Mouse (Mus musculus) stomach, embryonic 16.5 days (tissue): Measurements from ENCODE around the gene Cpz. TPM values are rescaled to one million over a fixed set of nuclear protein-coding genes. Genes with fewer than 3 reads are reported as not detected.

Experiments
- ATAC-seq: fragments of 200-750 bp; cut with Nextera tagmentation; 2 replicates; pipeline ENCODE4 v1.8.0; 2017; ENCODE audit warnings: moderate number of reproducible peaks, moderate TSS enrichment; ENCODE audit not compliant: insufficient read depth, low FRiP score
- H3K27ac ChIP-seq: fragments of 300-500 bp; sonication (generic); 2 replicates; pipeline ENCODE4 v1.5.1; 2014; ENCODE audit warnings: low read length
- H3K27me3 ChIP-seq: fragments of 300-500 bp; sonication (generic); 2 replicates; pipeline ENCODE4 v1.6.1; 2014; ENCODE audit warnings: low read length, control low read depth, mixed read lengths; ENCODE audit not compliant: control insufficient read depth, insufficient read depth
- H3K36me3 ChIP-seq: fragments of 300-500 bp; sonication (generic); 2 replicates; pipeline ENCODE4 v1.6.1; 2014; ENCODE audit warnings: low read length; ENCODE audit not compliant: control insufficient read depth, insufficient read depth
- H3K4me1 ChIP-seq: fragments of 300-500 bp; sonication (generic); 2 replicates; pipeline ENCODE4 v1.6.1; 2014; ENCODE audit warnings: low read length, control low read depth, mixed read lengths; ENCODE audit not compliant: control insufficient read depth, insufficient read depth
- H3K4me2 ChIP-seq: fragments of 300-500 bp; sonication (generic); 2 replicates; pipeline ENCODE4 v1.6.1; 2014; ENCODE audit warnings: low read depth, low read length, mixed read lengths
- H3K4me3 ChIP-seq: fragments of 300-500 bp; sonication (generic); replicated peaks from 2 replicates; pipeline ENCODE4 v1.5.1; 2014; ENCODE audit warnings: mild to moderate bottlenecking, low read length
- H3K9ac ChIP-seq: fragments of 300-500 bp; sonication (generic); 2 replicates; pipeline ENCODE4 v1.6.1; 2014; ENCODE audit warnings: low read length
- H3K9me3 ChIP-seq: fragments of 300-500 bp; sonication (generic); replicated peaks from 2 replicates; pipeline ENCODE4 v1.6.1; 2016; ENCODE audit warnings: low read length, control low read depth; ENCODE audit not compliant: control insufficient read depth
- WGBS: fragments of 180-500 bp; shearing (Covaris S2); extraction: QIAGEN DNeasy Blood & Tissue Kit; methylation state at CpG from one replicate; pipeline ENCODE4 v1.1.7; 2014; 5-methylcytosine and 5-hydroxymethylcytosine counted together
- polyA plus RNA-seq: library from polyadenylated mRNA; unstranded; fragments of >200 nt; fragmentation: Nextera tagmentation; extraction: Ambion mirVana; gene quantifications from 2 replicates; pipeline ENCODE4 v1.2.1, GENCODE M21; 2015

Cpz gene
- polyA plus RNA-seq, 1 experiment from 2014 or later, result 11.1 TPM

GRCm38 (mm10) chr5:35538022-35538421, 12.5 kb upstream of the Cpz start:
- H3K9ac ChIP-seq, result no peak overlapping the region
- no peaks in the 10 kb centered on the region for H3K9me3 ChIP-seq
- H3K27ac ChIP-seq, result no peak overlapping the region
- no peaks in the 10 kb centered on the region for H3K27me3 ChIP-seq
- H3K4me2 ChIP-seq, result no peak overlapping the region
- no peaks in the 10 kb centered on the region for H3K36me3 ChIP-seq
- no peak overlapping the region for H3K4me3 ChIP-seq
- H3K4me1 ChIP-seq, result 0 out of 2 replicates have a peak, but pooled peaks cover 6% of the 10 kb centered on the region
- 83% methylated on average over 3 of the region's 3 CpGs for WGBS
- ATAC-seq, result no peak

GRCm38 (mm10) chr5:35537474-35537873, 12.0 kb upstream of the Cpz start:
- Histone ChIP-seq H3K9ac (no peak overlapping the region), H3K4me1 (0 out of 2 replicates have a peak, but pooled peaks cover 6% of the 10 kb centered on the region), H3K4me3 (no peak overlapping the region), H3K27me3 (no peaks in the 10 kb centered on the region), H3K27ac (no peak overlapping the region), H3K9me3 (no peaks in the 10 kb centered on the region), H3K36me3 (no peaks in the 10 kb centered on the region), H3K4me2 (no peak overlapping the region)
- no peak for ATAC-seq
- 72% methylated on average over 1 of the region's 1 CpGs for WGBS

GRCm38 (mm10) chr5:35536271-35536670, 10.8 kb upstream of the Cpz start:
- no peak for ATAC-seq
- H3K9me3 ChIP-seq, result no peaks in the 10 kb centered on the region
- H3K36me3 ChIP-seq, result no peaks in the 10 kb centered on the region
- no peak overlapping the region for H3K4me2 ChIP-seq
- no peak overlapping the region for H3K4me3 ChIP-seq
- no peak overlapping the region for H3K9ac ChIP-seq
- H3K27ac ChIP-seq, result no peak overlapping the region
- 71% methylated on average over 3 of the region's 3 CpGs for WGBS
- H3K27me3 ChIP-seq, result no peaks in the 10 kb centered on the region
- H3K4me1 ChIP-seq, result 0 out of 2 replicates have a peak, but pooled peaks cover 6% of the 10 kb centered on the region

GRCm38 (mm10) chr5:35531586-35531985, 6.1 kb upstream of the Cpz start:
- Histone ChIP-seq H3K4me3 (no peak overlapping the region), H3K9me3 (no peaks in the 10 kb centered on the region), H3K4me1 (no peaks in the 10 kb centered on the region), H3K4me2 (no peak overlapping the region), H3K36me3 (no peaks in the 10 kb centered on the region), H3K27me3 (no peaks in the 10 kb centered on the region), H3K27ac (no peak overlapping the region), H3K9ac (no peak overlapping the region)
- WGBS, result 15% methylated on average over 10 of the region's 10 CpGs
- peak; percentile 22; the same call in 1 of the 2 replicates for ATAC-seq

- Histone ChIP-seq H3K9me3 (no peaks in the 10 kb centered on the region), H3K36me3 (no peaks in the 10 kb centered on the region), H3K9ac (no peak overlapping the region), H3K4me1 (peaks cover 5% of the 10 kb centered on the region; the same call in 1 of the 2 replicates), H3K27me3 (peaks cover 7% of the 10 kb centered on the region), H3K4me2 (no peak overlapping the region), H3K4me3 (no peak overlapping the region), H3K27ac (no peak overlapping the region)
- no peak for ATAC-seq
- whole genome bisulfite sequencing, result 14% methylated on average over 4 of the region's 4 CpGs
Measured at GRCm38 (mm10) chr5:35530442-35530841, 4.9 kb upstream of the Cpz start.

- Histone ChIP-seq H3K27me3 (peaks cover 15% of the 10 kb centered on the region), H3K9ac (no peak overlapping the region), H3K4me2 (no peak overlapping the region), H3K36me3 (no peaks in the 10 kb centered on the region), H3K4me1 (peaks cover 5% of the 10 kb centered on the region; the same call in 1 of the 2 replicates), H3K4me3 (0 out of 2 replicates have a peak overlapping the region, but pooled peaks have one; percentile 39), H3K27ac (no peak overlapping the region), H3K9me3 (no peaks in the 10 kb centered on the region)
- ATAC-seq, result no peak
- WGBS, result 71% methylated on average over 2 of the region's 2 CpGs
Measured at GRCm38 (mm10) chr5:35524381-35524780, 1.1 kb downstream of the Cpz start.

- Histone ChIP-seq H3K9ac (no peak overlapping the region), H3K4me3 (no peak overlapping the region), H3K4me1 (peaks cover 5% of the 10 kb centered on the region; the same call in 1 of the 2 replicates), H3K27me3 (peaks cover 15% of the 10 kb centered on the region), H3K4me2 (no peak overlapping the region), H3K36me3 (no peaks in the 10 kb centered on the region), H3K27ac (no peak overlapping the region), H3K9me3 (no peaks in the 10 kb centered on the region)
- WGBS, result 1% methylated on average over 5 of the region's 5 CpGs
- no peak for ATAC-seq
Measured at GRCm38 (mm10) chr5:35523735-35524134, 1.8 kb downstream of the Cpz start.

GRCm38 (mm10) chr5:35516781-35517180, 8.7 kb downstream of the Cpz start:
- Histone ChIP-seq H3K4me1 (no peaks in the 10 kb centered on the region), H3K4me3 (no peak overlapping the region), H3K36me3 (no peaks in the 10 kb centered on the region), H3K4me2 (no peak overlapping the region), H3K9ac (no peak overlapping the region), H3K27me3 (no peaks in the 10 kb centered on the region; the same call in 1 of the 2 replicates), H3K9me3 (no peaks in the 10 kb centered on the region), H3K27ac (no peak overlapping the region)
- ATAC-seq, result no peak
- 83% methylated on average over 11 of the region's 11 CpGs for WGBS

- WGBS, result 16% methylated on average over 5 of the region's 5 CpGs
- Histone ChIP-seq H3K9me3 (no peaks in the 10 kb centered on the region), H3K9ac (no peak overlapping the region), H3K36me3 (no peaks in the 10 kb centered on the region), H3K4me2 (no peak overlapping the region), H3K27me3 (no peaks in the 10 kb centered on the region; the same call in 1 of the 2 replicates), H3K4me3 (no peak overlapping the region), H3K27ac (no peak overlapping the region), H3K4me1 (no peaks in the 10 kb centered on the region)
- ATAC-seq, result no peak
Measured at GRCm38 (mm10) chr5:35510589-35510988, 14.9 kb downstream of the Cpz start.
